Mouse (Mus musculus): ENCODE data around the gene 1700011L22Rik.

1700011L22Rik gene

DNA sequence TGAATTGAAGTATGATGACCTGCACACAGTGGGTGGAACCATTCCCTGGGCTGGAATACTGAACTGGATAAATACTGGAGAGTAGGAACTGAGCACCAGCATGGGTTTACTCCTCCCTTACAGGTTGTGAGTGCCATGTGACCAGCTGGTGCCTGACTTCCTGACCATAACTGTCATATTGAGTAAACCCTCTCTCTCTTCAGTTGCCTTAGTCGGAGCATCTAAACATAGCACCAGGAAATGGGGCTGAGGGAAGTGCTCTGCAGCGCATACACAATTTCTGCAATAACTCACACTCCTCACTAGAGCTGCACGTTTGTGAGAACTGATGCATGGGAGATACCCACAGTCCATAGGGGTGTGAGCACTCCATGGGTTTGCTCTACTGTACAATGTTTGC, 9.1 kb downstream of the 1700011L22Rik start:
- DNase-seq (ENCODE audit: low spot score in 2 of 2), result no peak

DNA sequence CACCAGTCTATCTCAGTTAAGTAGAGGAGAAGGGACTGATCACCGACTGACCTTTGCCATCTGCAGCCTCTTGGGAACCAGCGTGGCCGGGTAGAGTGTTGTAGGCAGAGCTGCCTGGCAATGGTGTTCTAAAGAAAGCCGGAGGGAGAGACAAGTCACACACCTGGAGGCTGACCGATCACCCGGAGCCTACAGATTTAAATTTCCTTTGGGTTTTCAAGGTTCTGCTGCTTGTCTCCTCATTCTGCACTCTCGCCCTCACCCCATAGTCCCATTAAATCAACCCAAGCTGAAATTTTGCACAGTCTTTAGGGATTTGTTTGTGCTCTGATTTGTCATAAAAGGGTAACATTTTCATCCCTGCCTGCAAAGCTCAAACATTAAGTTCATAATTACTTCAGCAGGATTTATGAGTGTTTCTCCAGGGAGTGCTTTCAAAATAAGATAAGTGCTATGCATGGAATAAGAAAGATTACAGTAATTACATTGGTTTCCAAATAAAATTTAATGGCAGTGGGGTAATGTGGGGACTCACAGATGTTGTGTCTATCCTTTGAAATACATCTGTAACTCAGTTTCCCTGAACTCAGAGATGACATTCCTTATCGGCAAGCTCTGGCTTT, 19.0 kb downstream of the 1700011L22Rik start:
- DNase-seq (ENCODE audit: low spot score in 2 of 2), result no peak

DNA sequence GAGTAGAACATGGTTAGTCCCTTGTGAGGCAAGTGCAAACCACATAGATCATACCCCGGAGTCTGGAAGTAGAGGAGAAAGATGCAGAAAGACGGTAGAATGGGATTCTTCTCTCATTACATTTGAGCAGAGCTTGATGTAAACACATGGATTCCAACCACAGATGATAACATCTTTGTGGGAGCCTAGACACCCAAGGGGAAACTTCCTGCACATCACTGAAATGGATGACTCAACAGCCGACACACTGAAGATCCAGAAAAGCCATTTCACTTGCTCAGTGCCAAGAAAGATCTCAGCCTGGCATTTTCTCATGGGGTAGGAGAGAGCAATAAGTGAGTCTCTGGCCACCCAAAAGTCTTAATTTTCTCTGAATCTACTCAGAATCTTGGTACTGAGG, 20.5 kb downstream of the 1700011L22Rik start:
- no peak for DNase-seq (ENCODE audit: low spot score in 2 of 2)

DNA sequence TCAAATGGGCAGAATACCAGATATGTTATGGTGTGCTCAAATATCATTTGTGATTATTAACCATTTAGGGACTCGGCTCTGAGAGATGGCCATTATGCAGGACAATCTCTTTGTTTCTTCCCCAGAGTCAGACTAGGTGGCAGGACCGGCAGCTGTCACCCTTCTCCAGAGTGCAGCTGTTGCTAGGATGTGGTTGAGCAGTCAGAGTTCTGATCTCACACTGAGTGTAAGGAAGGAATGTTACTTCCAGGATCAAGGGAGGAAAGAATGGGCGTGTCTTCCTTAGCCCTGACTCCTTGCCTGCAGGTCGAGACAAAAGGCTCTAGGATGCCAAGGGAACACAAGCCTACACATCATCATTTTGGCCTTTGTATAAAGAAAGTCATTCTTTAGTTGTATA, 21.2 kb downstream of the 1700011L22Rik start:
- no peak for DNase-seq (ENCODE audit: low spot score in 2 of 2)

DNA sequence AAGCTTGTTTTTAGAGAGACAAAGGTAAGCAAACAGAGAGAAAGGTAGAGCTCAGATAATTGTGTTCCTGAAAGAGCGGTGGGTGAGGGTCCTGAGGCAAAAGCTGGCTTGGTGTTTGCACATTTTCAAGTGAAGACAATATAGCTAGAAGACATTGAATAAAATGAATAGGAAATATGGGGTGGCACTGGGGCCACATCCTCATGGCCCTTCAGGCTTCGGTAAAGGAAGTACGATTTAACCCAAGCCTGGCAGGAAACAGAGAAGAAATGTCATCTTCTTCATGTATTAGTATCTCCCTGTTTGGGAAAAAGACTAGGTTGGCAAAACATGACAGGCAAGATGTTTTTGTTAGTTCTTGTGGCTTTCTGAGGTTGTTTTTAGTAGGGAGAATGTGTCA, 22.3 kb downstream of the 1700011L22Rik start:
- no peak for DNase-seq (ENCODE audit: low spot score in 2 of 2)

DNA sequence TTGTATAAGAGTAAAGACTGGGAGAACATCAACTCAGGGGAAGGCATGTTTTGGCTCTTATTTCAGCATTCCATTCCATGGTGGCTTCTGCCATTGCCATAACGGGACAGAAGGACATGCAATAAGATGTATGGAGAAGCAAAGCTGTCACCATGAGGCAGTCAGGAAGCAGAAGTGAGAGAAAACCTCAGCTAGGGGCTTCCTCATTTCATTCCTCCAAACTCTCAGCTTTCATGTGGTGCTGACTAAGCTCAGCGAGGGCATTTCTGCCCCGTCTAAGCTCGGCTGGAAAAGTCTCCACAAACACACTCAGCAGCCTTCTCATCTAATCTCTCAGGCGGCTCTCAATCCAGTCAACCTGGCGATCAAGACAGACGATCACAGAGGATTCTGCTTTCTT, 22.8 kb downstream of the 1700011L22Rik start:
- DNase-seq (ENCODE audit: low spot score in 2 of 2), result no peak

DNA sequence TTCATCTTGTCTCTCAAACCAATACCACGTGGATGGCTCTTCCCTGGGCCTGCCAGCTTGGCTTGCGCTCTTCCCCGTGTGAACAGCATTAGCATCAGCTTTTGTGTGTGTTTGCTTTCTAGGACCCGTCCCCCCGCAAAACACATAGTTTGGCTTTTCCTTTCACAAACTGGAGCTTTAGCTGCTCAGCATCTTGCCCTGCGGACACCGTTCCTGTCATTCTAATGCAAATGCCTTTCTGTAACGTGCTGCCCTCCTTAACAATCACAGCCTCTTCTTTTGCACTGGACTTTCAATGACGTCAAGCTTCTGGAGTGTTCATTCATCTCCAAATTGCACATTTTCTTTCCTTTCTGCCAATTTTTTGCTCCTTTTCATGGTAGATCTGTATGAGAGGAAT, 24.0 kb downstream of the 1700011L22Rik start:
- DNase-seq (ENCODE audit: low spot score in 2 of 2), result no peak

DNA sequence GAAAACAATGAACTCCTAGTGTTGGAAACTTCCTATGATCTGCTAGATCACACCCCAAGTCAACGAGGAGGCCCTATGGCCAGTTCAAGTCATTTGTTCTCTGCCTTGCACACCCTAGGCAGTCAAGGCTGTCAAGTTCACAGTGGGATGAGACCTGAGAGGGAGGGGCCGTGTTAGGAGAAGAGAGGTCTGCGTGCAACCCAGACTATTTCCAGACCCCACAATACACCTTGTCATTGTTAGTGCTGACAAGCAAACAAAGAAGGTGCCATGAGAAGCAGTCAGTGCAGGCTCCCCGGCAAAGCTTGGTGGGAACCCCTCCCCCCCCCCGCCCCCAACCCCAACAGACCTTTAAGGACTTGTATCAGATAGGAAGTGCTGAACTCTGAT, 25.6 kb downstream of the 1700011L22Rik start:
- no peak for DNase-seq (ENCODE audit: low spot score in 2 of 2)

DNA sequence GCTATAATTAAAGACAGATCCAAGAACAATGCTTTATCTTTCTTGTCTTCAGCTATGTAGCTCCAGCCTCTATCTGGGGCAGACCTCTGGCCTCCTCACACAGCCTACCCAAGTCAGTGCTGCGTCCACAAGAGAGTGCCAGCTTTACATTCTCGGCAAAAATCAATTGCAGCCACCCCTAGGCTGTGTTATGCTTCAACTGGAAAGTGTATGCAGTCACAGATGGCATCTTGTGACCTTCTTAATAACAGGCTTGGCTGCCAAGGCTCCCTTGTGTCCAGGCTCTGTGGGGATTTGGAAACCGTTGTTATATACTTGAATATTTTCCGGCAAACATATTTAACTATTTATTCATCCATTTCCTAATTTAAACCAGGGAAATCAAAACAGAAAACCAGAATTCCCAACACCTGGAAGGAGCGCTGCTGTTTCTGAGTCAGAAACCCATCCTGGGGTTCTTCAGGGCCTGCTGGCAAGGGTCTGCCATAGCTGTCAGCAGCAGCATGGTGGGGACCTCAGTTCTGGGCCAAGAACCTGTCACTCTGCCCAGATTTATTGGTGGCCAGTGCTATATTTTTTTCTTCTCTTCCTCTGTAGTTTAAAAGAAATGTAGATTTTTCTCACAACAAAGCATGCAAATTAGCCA, 26.1 kb downstream of the 1700011L22Rik start:
- no peak for DNase-seq (ENCODE audit: low spot score in 2 of 2)

DNA sequence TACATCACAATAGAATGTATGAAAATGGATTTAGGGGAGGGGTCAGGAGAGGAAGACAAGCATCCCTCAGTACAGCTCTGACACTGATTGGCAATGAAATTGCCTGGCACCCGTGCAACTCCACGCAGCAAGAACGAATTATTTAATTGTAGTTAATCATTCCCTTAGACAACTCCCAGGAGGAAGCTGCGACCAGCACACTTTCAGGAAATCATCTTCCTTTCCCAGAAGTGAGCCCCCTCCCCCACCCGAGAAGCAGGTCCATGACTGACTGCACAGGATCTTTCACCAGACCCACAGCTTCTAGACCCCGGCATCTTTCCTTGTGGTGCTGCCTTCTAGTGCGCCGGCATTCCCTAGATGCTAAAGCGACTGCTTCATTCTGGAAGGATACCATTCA, 36.7 kb downstream of the 1700011L22Rik start:
- no peak for DNase-seq (ENCODE audit: low spot score in 2 of 2)

DNA sequence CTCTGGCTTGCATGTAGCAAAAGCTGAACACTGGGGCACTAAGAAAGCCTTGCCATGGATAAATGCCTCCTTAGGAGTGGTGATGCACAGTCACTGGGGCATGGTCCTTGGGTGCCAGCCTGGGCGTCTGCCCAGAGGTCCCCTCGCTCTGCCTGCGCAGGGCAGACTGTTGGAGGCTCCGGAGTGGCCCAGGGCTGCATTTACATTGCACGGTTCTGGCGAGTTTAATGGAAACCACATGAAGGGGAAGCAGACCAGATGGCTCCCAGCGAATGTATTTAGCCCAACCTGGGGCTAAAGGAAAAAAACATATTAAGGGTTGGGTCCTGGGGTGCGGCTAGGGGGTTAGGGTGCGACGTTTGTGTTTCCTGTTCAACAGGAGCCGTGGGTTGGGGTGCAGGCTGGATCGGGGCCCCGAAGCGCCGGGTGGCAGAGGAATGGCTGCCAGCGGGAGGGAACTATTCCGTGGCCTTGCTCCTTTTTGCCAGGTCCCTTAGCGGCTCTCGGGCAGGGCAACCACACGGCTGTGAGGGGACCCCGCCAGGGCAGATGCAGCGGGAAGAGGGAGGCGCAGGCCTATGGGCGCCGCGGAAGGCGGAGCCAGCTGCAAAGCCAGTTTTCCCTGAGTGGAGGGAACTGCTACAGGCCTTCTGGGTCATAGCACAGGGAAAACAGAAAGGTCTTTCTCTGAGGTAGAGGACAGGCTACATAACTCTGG, 38.6 kb downstream of the 1700011L22Rik start:
- DNase-seq (ENCODE audit: low spot score in 2 of 2), result peak; percentile 8 to 22

- DNase-seq (ENCODE audit: low spot score in 2 of 2), result no peak
These were observed 39.4 kb downstream of the 1700011L22Rik start for GRCm38 (mm10) chr8:79208691-79209640.

DNA sequence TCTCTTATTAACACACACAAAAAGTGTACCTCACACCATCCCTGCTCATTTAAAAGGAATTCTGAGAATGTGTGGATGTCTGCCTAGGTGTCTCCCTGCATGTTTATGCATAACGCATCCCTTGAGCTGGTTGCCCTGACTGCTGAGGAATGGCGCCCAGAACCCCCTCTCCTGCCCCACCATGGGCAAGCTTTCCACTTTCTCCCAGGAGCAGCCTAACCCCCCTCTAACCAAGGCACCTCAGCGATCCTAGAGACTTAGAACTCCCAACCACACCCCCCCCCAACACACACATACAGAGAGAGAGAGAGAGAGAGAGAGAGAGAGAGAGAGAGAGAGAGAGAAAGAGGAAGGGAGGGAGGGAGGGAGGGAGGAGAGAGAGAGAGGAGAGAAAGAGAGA, 40.2 kb downstream of the 1700011L22Rik start:
- no peak for DNase-seq (ENCODE audit: low spot score in 2 of 2)

- no peak for DNase-seq (ENCODE audit: low spot score in 2 of 2)
These were observed 41.5 kb downstream of the 1700011L22Rik start for GRCm38 (mm10) chr8:79206895-79207294.

DNA sequence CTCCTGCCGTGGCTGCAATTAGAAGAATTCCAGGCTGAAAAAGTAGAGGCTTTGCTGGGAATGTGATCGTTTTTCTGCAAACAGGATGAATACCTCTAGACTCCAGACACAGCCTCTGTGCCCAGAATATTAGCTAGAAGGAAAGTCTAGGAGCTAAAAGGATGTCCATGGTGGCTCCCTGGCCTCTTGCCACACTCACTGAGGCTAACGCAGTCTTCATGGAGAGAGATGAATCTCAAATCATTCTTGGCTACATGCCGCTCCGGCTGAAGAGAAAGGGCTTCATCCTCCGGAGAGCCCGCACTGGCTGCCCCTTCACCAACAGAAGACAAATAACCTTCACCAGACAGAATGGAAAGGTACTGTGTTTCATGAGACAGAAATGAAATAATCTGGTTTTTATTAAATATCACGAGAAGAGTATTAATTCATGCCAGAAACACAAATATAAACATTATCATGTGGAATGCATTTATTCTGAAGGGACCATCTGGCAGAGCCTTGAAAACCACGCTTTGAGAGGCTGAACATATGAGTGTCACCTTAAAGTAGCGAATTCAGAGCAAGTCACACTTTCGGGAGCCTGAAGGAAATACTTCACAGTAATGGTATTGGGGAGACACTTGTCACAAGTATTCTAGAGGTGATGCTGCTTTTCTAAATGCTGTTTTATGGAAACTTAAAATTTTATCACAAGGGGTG, 46.8 kb downstream of the 1700011L22Rik start:
- DNase-seq (ENCODE audit: low spot score in 2 of 2), result no peak

- no peak for DNase-seq (ENCODE audit: low spot score in 2 of 2)
These were observed 49.7 kb downstream of the 1700011L22Rik start for GRCm38 (mm10) chr8:79198675-79199074.

GRCm38 (mm10) chr8:79196481-79196880, 51.9 kb downstream of the 1700011L22Rik start:
- DNase-seq (ENCODE audit: low spot score in 2 of 2), result no peak

DNA sequence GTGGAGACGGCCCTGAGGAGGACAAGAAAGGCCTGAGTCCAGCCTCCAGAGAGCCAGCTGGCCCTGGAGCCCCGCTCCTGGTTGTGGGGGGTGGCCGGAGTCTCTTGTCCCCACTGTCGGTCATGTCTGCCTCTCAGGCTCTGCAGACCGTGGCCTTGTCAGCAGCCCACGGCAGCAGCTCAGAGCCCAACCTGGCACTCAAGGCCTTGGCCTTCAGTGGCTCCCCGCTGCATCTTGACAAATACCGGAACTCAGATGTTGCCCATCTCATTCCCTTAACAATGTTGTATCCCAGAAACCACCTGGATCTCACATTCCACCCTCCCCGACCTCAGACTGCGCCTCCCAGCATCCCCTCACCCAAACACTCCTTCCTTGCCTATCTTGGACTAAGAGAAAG, 58.3 kb downstream of the 1700011L22Rik start:
- DNase-seq (ENCODE audit: low spot score in 2 of 2), result no peak

DNA sequence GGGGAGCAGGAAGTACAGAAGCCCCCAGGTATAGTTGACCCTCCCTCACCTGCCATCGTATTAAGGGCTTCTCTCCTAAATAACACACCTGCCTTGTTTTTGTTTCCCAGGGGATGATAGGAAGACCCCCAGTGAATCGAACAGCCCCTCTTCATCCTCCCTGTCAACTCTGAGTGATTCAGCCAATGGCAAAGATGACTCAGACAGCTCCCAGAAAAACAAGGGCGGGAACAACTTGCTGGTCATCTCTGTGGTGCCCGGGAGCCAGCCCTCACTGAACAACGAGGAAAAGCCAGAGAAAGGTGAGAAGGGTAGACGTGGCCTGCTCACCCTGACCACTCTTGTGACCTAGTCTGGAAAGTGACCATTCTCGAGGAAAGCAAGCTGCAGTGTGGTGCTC, 62.9 kb downstream of the 1700011L22Rik start:
- DNase-seq (ENCODE audit: low spot score in 2 of 2), result no peak

GRCm38 (mm10) chr8:79179678-79180077, 68.7 kb downstream of the 1700011L22Rik start:
- no peak for DNase-seq (ENCODE audit: low spot score in 2 of 2)

- no peak for DNase-seq (ENCODE audit: low spot score in 2 of 2)
These were observed 72.4 kb downstream of the 1700011L22Rik start for GRCm38 (mm10) chr8:79175991-79176390.

Data from thymus, postnatal 10 days (tissue).